Mouse (Mus musculus) liver, adult (tissue): ENCODE results near the gene Ankrd54.

Experiments
- GATA4 ChIP-seq: IDR thresholded peaks from 2 replicates; pipeline ENCODE4 v1.6.1; 2014; ENCODE audit warnings: mild to moderate bottlenecking, low read length; ENCODE audit not compliant: insufficient replicate concordance

Ankrd54 gene

GRCm38 (mm10) chr15:79062376-79063159, at the start of gene Ankrd54:
Gene Ankrd54, minus strand, starts transcription at chr15:79062893.
- no peak for TF ChIP-seq GATA4

GRCm38 (mm10) chr15:79111774-79112173, 49.1 kb upstream of the Ankrd54 start:
- TF ChIP-seq GATA4, result no peak

- no peak for TF ChIP-seq GATA4
Observed at GRCm38 (mm10) chr15:79110528-79110927, 47.8 kb upstream of the Ankrd54 start.

GRCm38 (mm10) chr15:79110031-79110430, 47.3 kb upstream of the Ankrd54 start:
- no peak for TF ChIP-seq GATA4

GRCm38 (mm10) chr15:79109321-79109934, 46.7 kb upstream of the Ankrd54 start:
- TF ChIP-seq GATA4, result no peak

- no peak for TF ChIP-seq GATA4
Observed at GRCm38 (mm10) chr15:79108421-79109320, 46.0 kb upstream of the Ankrd54 start, which contains the start of gene Micall1. Gene Micall1, plus strand, starts transcription at chr15:79108898.

- no peak for TF ChIP-seq GATA4
Observed at GRCm38 (mm10) chr15:79107966-79108365, 45.3 kb upstream of the Ankrd54 start.

GRCm38 (mm10) chr15:79105804-79106203, 43.1 kb upstream of the Ankrd54 start:
- TF ChIP-seq GATA4, result no peak

GRCm38 (mm10) chr15:79103264-79103663, 40.6 kb upstream of the Ankrd54 start:
- TF ChIP-seq GATA4, result no peak

- no peak for TF ChIP-seq GATA4
Observed at GRCm38 (mm10) chr15:79101531-79101930, 38.8 kb upstream of the Ankrd54 start.

- no peak for TF ChIP-seq GATA4
Observed at GRCm38 (mm10) chr15:79100391-79100790, 37.7 kb upstream of the Ankrd54 start.

- no peak for TF ChIP-seq GATA4
Observed at GRCm38 (mm10) chr15:79099456-79099855, 36.8 kb upstream of the Ankrd54 start.

GRCm38 (mm10) chr15:79098868-79099267, 36.2 kb upstream of the Ankrd54 start:
- TF ChIP-seq GATA4, result peak; percentile 50; the same call in 1 of the 2 replicates

GRCm38 (mm10) chr15:79098220-79098619, 35.5 kb upstream of the Ankrd54 start:
- TF ChIP-seq GATA4, result no peak

GRCm38 (mm10) chr15:79097611-79098025, 34.9 kb upstream of the Ankrd54 start:
- no peak for TF ChIP-seq GATA4

GRCm38 (mm10) chr15:79097135-79097534, 34.4 kb upstream of the Ankrd54 start:
- TF ChIP-seq GATA4, result no peak

- no peak for TF ChIP-seq GATA4
Observed at GRCm38 (mm10) chr15:79096556-79096955, 33.9 kb upstream of the Ankrd54 start.
